ENCODE assay signal across 9 mouse cellular contexts in the genomic region with DNA sequence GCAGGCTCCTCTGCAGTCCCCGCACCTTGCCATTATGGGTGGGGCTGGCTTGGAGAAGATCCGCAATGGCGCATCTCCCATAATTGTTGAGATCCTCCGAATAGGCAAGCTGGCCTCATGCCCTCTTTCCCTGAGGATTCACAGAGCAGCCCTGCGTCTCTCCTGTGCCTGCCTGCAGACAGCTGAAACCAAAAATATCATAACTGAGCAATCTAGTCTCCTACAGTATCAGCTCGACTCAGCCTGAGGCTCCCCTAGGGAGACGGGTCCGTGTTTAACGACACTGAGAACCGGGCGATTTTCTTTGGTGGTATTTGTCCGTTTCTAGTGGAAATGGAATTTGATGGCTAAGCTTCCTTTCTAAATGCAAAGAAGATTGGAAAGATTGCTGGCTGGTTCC. TPM values are rescaled to one million over a fixed set of nuclear protein-coding genes. Genes with fewer than 3 reads are reported as not detected.
A peak's percentile ranks its signal among the peaks of the same experiment; 100 is the strongest.
DNase-seq lines count a peak whose midpoint lies in the region; ATAC-seq lines count a peak whose summit lies in the region.
"Had no signal": no experiment of that assay in that cellular context is flagged by ENCODE, and none has a peak within 500 bp of the region (broad histone marks: within the 10 kb centered on the region; RNA-seq: fewer than 3 reads in every experiment).

No protein-coding gene starts in this region.

- ATAC-seq in cerebellum, adult (ENCODE audit: insufficient number of reproducible peaks, low FRiP score, low TSS enrichment): no peak
- ATAC-seq in stomach, embryonic 15.5 days (ENCODE audit: insufficient read depth, low FRiP score, low read depth): no peak

- peaks cover 76% of the 10 kb centered on the region for H3K4me1 ChIP-seq in limb, embryonic 10.5 days
- peaks cover 11% of the 10 kb centered on the region; the same call in 1 of the 2 replicates for H3K4me1 ChIP-seq in stomach, embryonic 15.5 days

- WGBS in limb, embryonic 10.5 days: 22% methylated on average over 12 of the region's 12 CpGs
- WGBS in stomach, embryonic 15.5 days: 25% methylated on average over 12 of the region's 12 CpGs

- H3K27ac ChIP-seq in limb, embryonic 10.5 days: peak overlapping the region; percentile 37; the same call in 1 of the 2 replicates
- H3K27ac ChIP-seq in stomach, embryonic 15.5 days: peak overlapping the region; percentile 31; the same call in 1 of the 2 replicates

- peak; percentile 39 for DNase-seq in cerebellum, adult 11 months
- peak; percentile 52 for DNase-seq in right cerebral cortex, postnatal 14 days
- no peak for DNase-seq in right cerebral cortex, postnatal 25 days
- peak; percentile 29 for DNase-seq in limb, embryonic 10.5 days (ENCODE audit: low spot score)
- DNase-seq in ovary, postnatal 36 days (ENCODE audit: low spot score): no peak
- DNase-seq in urinary bladder, postnatal 36 days (ENCODE audit: low spot score in 2 of 2): no peak

- peak overlapping the region; percentile 8 for H3K4me2 ChIP-seq in stomach, embryonic 15.5 days

- H3K9me3 ChIP-seq in limb, embryonic 10.5 days (replicated peaks): no peaks in the 10 kb centered on the region
- H3K9me3 ChIP-seq in stomach, embryonic 15.5 days: no peaks in the 10 kb centered on the region

- H3K36me3 ChIP-seq in limb, embryonic 10.5 days: no peaks in the 10 kb centered on the region; the same call in 1 of the 2 replicates
- no peaks in the 10 kb centered on the region for H3K36me3 ChIP-seq in stomach, embryonic 15.5 days

- H3K4me3 ChIP-seq in limb, embryonic 10.5 days: peak overlapping the region; percentile 19
- H3K4me3 ChIP-seq in stomach, embryonic 15.5 days (replicated peaks): no peak overlapping the region

- H3K27me3 ChIP-seq in limb, embryonic 10.5 days (ENCODE audit: low read depth, poor library complexity, severe bottlenecking): peaks cover 58% of the 10 kb centered on the region
- H3K27me3 ChIP-seq in stomach, embryonic 15.5 days (replicated peaks): peaks cover 20% of the 10 kb centered on the region; the same call in 1 of the 2 replicates

- H3K9ac ChIP-seq in stomach, embryonic 15.5 days: no peak overlapping the region

RNA-seq across cellular contexts. Expression of gene AC124108.1, which starts 8.7 kb away (rescaled TPM):
- polyA plus RNA-seq in limb, embryonic 10.5 days (2016; fragmentation: Nextera tagmentation; extraction: Ambion mirVana): 0.64 and 0.65 TPM in 2 replicates
- polyA plus RNA-seq in stomach, embryonic 15.5 days (2015; fragmentation: Nextera tagmentation; extraction: Ambion mirVana): 0.09 and 0.10 TPM in 2 replicates
- polyA plus RNA-seq: heart, postnatal 0 days had no signal

RNA-seq across cellular contexts. Expression of gene Lemd1, which starts 8.7 kb away (rescaled TPM):
- polyA plus RNA-seq in limb, embryonic 10.5 days (2016; fragmentation: Nextera tagmentation; extraction: Ambion mirVana): 1.3 and 1.7 TPM in 2 replicates
- 0.36 and 0.46 TPM in 2 replicates for polyA plus RNA-seq in stomach, embryonic 15.5 days (2015; fragmentation: Nextera tagmentation; extraction: Ambion mirVana)
- polyA plus RNA-seq: heart, postnatal 0 days had no signal

RNA-seq across cellular contexts. Expression of gene Gm10188, which starts 29.6 kb away (rescaled TPM):
- polyA plus RNA-seq in limb, embryonic 10.5 days (2016; fragmentation: Nextera tagmentation; extraction: Ambion mirVana): not detected in 2 replicates
- not detected in 2 replicates for polyA plus RNA-seq in stomach, embryonic 15.5 days (2015; fragmentation: Nextera tagmentation; extraction: Ambion mirVana)
- polyA plus RNA-seq: heart, postnatal 0 days had no signal

Comparison
In these comparisons a context has a peak if more than half of its experiments do, and no peak if none do; other contexts are left out.
1. DNase-seq: peak in cerebellum, adult 11 months (single experiment), right cerebral cortex, postnatal 14 days (single experiment) and limb, embryonic 10.5 days (single experiment); none in right cerebral cortex, postnatal 25 days (single experiment), ovary, postnatal 36 days (single experiment) and urinary bladder, postnatal 36 days (0 of 2).